Mouse (Mus musculus): ENCODE data around the gene Cilp2. TPM values are rescaled to one million over a fixed set of nuclear protein-coding genes. Genes with fewer than 3 reads are reported as not detected.

Gene Cilp2
- polyA plus RNA-seq, 1 experiment from 2014 or later: 0.02 TPM

GRCm38 (mm10) chr8:69914526-69914925 lies 27.0 kb upstream of the Cilp2 start:
- DNase-seq (no peak), ATAC-seq (no peak)
- Histone ChIP-seq H3K4me1 (ENCODE audit: insufficient read depth) (peaks cover 6% of the 10 kb centered on the region), H3K4me2 (ENCODE audit: low read depth, low read length) (no peak overlapping the region), H3K27ac (ENCODE audit: low read depth) (no peak overlapping the region), H3K27me3 (ENCODE audit: insufficient read depth, low read length) (no peaks in the 10 kb centered on the region), H3K9ac (replicated peaks) (no peak overlapping the region), H3K36me3 (replicated peaks; ENCODE audit: insufficient read depth, low read length) (peaks cover 82% of the 10 kb centered on the region), H3K9me3 (ENCODE audit: low read length) (no peaks in the 10 kb centered on the region), H3K4me3 (ENCODE audit: low read depth, low read length) (no peak overlapping the region)
- TF ChIP-seq EP300 (IDR thresholded peaks at IDR 0.05; ENCODE audit: low read depth) (no peak), CTCF (IDR thresholded peaks at IDR 0.05; ENCODE audit: low read depth) (no peak)
- 82% methylated on average over 4 of the region's 4 CpGs for WGBS (ENCODE audit: insufficient replicate concordance)

GRCm38 (mm10) chr8:69912478-69913074 lies 25.1 kb upstream of the Cilp2 start:
- no peak for ATAC-seq
- H3K9me3 ChIP-seq (ENCODE audit: low read length): no peaks in the 10 kb centered on the region
- H3K36me3 ChIP-seq (replicated peaks; ENCODE audit: insufficient read depth, low read length): peaks cover 92% of the 10 kb centered on the region
- TF ChIP-seq CTCF (IDR thresholded peaks at IDR 0.05; ENCODE audit: low read depth) (no peak), EP300 (IDR thresholded peaks at IDR 0.05; ENCODE audit: low read depth) (no peak)
- H3K4me3 ChIP-seq (ENCODE audit: low read depth, low read length): no peak overlapping the region
- no peak overlapping the region for H3K9ac ChIP-seq (replicated peaks)
- H3K4me2 ChIP-seq (ENCODE audit: low read depth, low read length): no peak overlapping the region
- 80% methylated on average over 12 of the region's 12 CpGs for WGBS (ENCODE audit: insufficient replicate concordance)
- H3K4me1 ChIP-seq (ENCODE audit: insufficient read depth): no peaks in the 10 kb centered on the region
- no peak for DNase-seq
- H3K27ac ChIP-seq (ENCODE audit: low read depth): no peak overlapping the region
- no peaks in the 10 kb centered on the region for H3K27me3 ChIP-seq (ENCODE audit: insufficient read depth, low read length)

- no peak overlapping the region for H3K27ac ChIP-seq (ENCODE audit: low read depth)
- WGBS (ENCODE audit: insufficient replicate concordance): 92% methylated on average over 13 of the region's 13 CpGs
- H3K4me2 ChIP-seq (ENCODE audit: low read depth, low read length): no peak overlapping the region
- no peak for DNase-seq
- no peaks in the 10 kb centered on the region for H3K4me1 ChIP-seq (ENCODE audit: insufficient read depth)
- peaks cover 89% of the 10 kb centered on the region for H3K36me3 ChIP-seq (replicated peaks; ENCODE audit: insufficient read depth, low read length)
- no peak overlapping the region for H3K4me3 ChIP-seq (ENCODE audit: low read depth, low read length)
- no peak overlapping the region for H3K9ac ChIP-seq (replicated peaks)
- no peak; the same call in 1 of the 2 replicates for ATAC-seq
- no peaks in the 10 kb centered on the region for H3K9me3 ChIP-seq (ENCODE audit: low read length)
- TF ChIP-seq CTCF (IDR thresholded peaks at IDR 0.05; ENCODE audit: low read depth) (no peak), EP300 (IDR thresholded peaks at IDR 0.05; ENCODE audit: low read depth) (no peak)
- no peaks in the 10 kb centered on the region for H3K27me3 ChIP-seq (ENCODE audit: insufficient read depth, low read length)
Measured at GRCm38 (mm10) chr8:69911917-69912316, 24.4 kb upstream of the Cilp2 start.

GRCm38 (mm10) chr8:69907106-69907505 lies 19.6 kb upstream of the Cilp2 start:
- Histone ChIP-seq H3K27ac (ENCODE audit: low read depth) (no peak overlapping the region), H3K27me3 (ENCODE audit: insufficient read depth, low read length) (no peaks in the 10 kb centered on the region), H3K4me2 (ENCODE audit: low read depth, low read length) (no peak overlapping the region), H3K9ac (replicated peaks) (no peak overlapping the region), H3K4me1 (ENCODE audit: insufficient read depth) (peaks cover 17% of the 10 kb centered on the region), H3K4me3 (ENCODE audit: low read depth, low read length) (no peak overlapping the region), H3K9me3 (ENCODE audit: low read length) (no peaks in the 10 kb centered on the region), H3K36me3 (replicated peaks; ENCODE audit: insufficient read depth, low read length) (peaks cover 41% of the 10 kb centered on the region)
- ATAC-seq (no peak), DNase-seq (no peak)
- 84% methylated on average over 2 of the region's 2 CpGs for WGBS (ENCODE audit: insufficient replicate concordance)
- TF ChIP-seq EP300 (IDR thresholded peaks at IDR 0.05; ENCODE audit: low read depth) (no peak), CTCF (IDR thresholded peaks at IDR 0.05; ENCODE audit: low read depth) (no peak)

- Histone ChIP-seq H3K9me3 (ENCODE audit: low read length) (no peaks in the 10 kb centered on the region), H3K36me3 (replicated peaks; ENCODE audit: insufficient read depth, low read length) (peaks cover 33% of the 10 kb centered on the region), H3K4me3 (ENCODE audit: low read depth, low read length) (no peak overlapping the region), H3K27ac (ENCODE audit: low read depth) (no peak overlapping the region), H3K27me3 (ENCODE audit: insufficient read depth, low read length) (no peaks in the 10 kb centered on the region), H3K4me1 (ENCODE audit: insufficient read depth) (peaks cover 21% of the 10 kb centered on the region), H3K4me2 (ENCODE audit: low read depth, low read length) (no peak overlapping the region), H3K9ac (replicated peaks) (no peak overlapping the region)
- 82% methylated on average over 2 of the region's 2 CpGs for WGBS (ENCODE audit: insufficient replicate concordance)
- DNase-seq: no peak
- ATAC-seq: no peak
- no peak for TF ChIP-seq CTCF (IDR thresholded peaks at IDR 0.05; ENCODE audit: low read depth)
Measured at GRCm38 (mm10) chr8:69906260-69906659, 18.8 kb upstream of the Cilp2 start.

- Histone ChIP-seq H3K4me1 (ENCODE audit: insufficient read depth) (peaks cover 32% of the 10 kb centered on the region), H3K36me3 (replicated peaks; ENCODE audit: insufficient read depth, low read length) (peaks cover 14% of the 10 kb centered on the region), H3K27ac (ENCODE audit: low read depth) (no peak overlapping the region), H3K4me2 (ENCODE audit: low read depth, low read length) (0 out of 2 replicates have a peak overlapping the region, but pooled peaks have one; percentile 89), H3K9me3 (ENCODE audit: low read length) (no peaks in the 10 kb centered on the region), H3K9ac (replicated peaks) (no peak overlapping the region), H3K27me3 (ENCODE audit: insufficient read depth, low read length) (no peaks in the 10 kb centered on the region), H3K4me3 (ENCODE audit: low read depth, low read length) (no peak overlapping the region)
- TF ChIP-seq CTCF (IDR thresholded peaks at IDR 0.05; ENCODE audit: low read depth) (no peak), EP300 (IDR thresholded peaks at IDR 0.05; ENCODE audit: low read depth) (no peak)
- ATAC-seq (no peak), DNase-seq (no peak)
- 78% methylated on average over 8 of the region's 8 CpGs for WGBS (ENCODE audit: insufficient replicate concordance)
Measured at GRCm38 (mm10) chr8:69904096-69904495, 16.6 kb upstream of the Cilp2 start.

All from liver, postnatal 0 days (tissue).